Mouse (Mus musculus): ENCODE measurements at regions not wholly inside any gene's neighbourhood (a gene's known extent, or its start where the extent isn't known, plus 50 kb on each side); places are given as distances from the start of the nearest gene placed in this dataset.
A peak's percentile ranks its signal among the peaks of the same experiment; 100 is the strongest.

GRCm38 (mm10) chr10:117571891-117572573, 57.3 kb upstream of the Cpm start:
- no peaks in the 10 kb centered on the region for H3K36me3 ChIP-seq
- H3K4me3 ChIP-seq: peak overlapping the region; percentile 29; the same call in 1 of the 2 replicates
- H3K9me3 ChIP-seq: no peaks in the 10 kb centered on the region
- H3K27me3 ChIP-seq: peaks cover 14% of the 10 kb centered on the region
- 9% methylated on average over 9 of the region's 9 CpGs for WGBS
- peak overlapping the region; percentile 57 for H3K4me2 ChIP-seq
- no peak overlapping the region for H3K9ac ChIP-seq
- 0 out of 2 replicates have a peak overlapping the region, but pooled peaks have one; percentile 54 for H3K27ac ChIP-seq (replicated peaks)
- peaks cover 31% of the 10 kb centered on the region for H3K4me1 ChIP-seq (replicated peaks)
- ATAC-seq (ENCODE audit: low read depth): no peak

- H3K27ac ChIP-seq (replicated peaks): peak overlapping the region; percentile 54; the same call in 1 of the 2 replicates
- H3K27me3 ChIP-seq: peaks cover 14% of the 10 kb centered on the region
Observed at GRCm38 (mm10) chr10:117570971-117571861, 58.1 kb upstream of the Cpm start.

GRCm38 (mm10) chr10:117570091-117570970, 59.0 kb upstream of the Cpm start:
- Histone ChIP-seq H3K4me2 (peak overlapping the region; percentile 57), H3K27me3 (peaks cover 14% of the 10 kb centered on the region), H3K9me3 (peaks cover 3% of the 10 kb centered on the region; the same call in 1 of the 2 replicates), H3K4me1 (replicated peaks) (peaks cover 23% of the 10 kb centered on the region), H3K9ac (peak overlapping the region; percentile 52; the same call in 1 of the 2 replicates), H3K36me3 (no peaks in the 10 kb centered on the region), H3K27ac (replicated peaks) (no peak overlapping the region), H3K4me3 (peak overlapping the region; percentile 29; the same call in 1 of the 2 replicates)
- 57% methylated on average over 8 of the region's 8 CpGs for WGBS
- ATAC-seq (ENCODE audit: low read depth): no peak

More at GRCm38 (mm10) chr10:117570971-117571861, 58.1 kb upstream of the Cpm start:
- WGBS: under 1% methylated on average over 27 of the region's 27 CpGs
- Histone ChIP-seq H3K9me3 (peaks cover 2% of the 10 kb centered on the region; the same call in 1 of the 2 replicates), H3K4me2 (peak overlapping the region; percentile 57), H3K4me1 (replicated peaks) (peaks cover 31% of the 10 kb centered on the region), H3K4me3 (peak overlapping the region; percentile 29), H3K9ac (peak overlapping the region; percentile 52), H3K36me3 (no peaks in the 10 kb centered on the region)
- peak; percentile 55; the same call in 1 of the 2 replicates for ATAC-seq (ENCODE audit: low read depth)

GRCm38 (mm10) chr10:117569301-117570079, 59.8 kb upstream of the Cpm start:
- Histone ChIP-seq H3K9me3 (peaks cover 3% of the 10 kb centered on the region; the same call in 1 of the 2 replicates), H3K4me2 (no peak overlapping the region), H3K9ac (no peak overlapping the region), H3K27ac (replicated peaks) (no peak overlapping the region), H3K36me3 (no peaks in the 10 kb centered on the region), H3K4me3 (no peak overlapping the region), H3K27me3 (peaks cover 14% of the 10 kb centered on the region), H3K4me1 (replicated peaks) (peaks cover 23% of the 10 kb centered on the region)
- WGBS: 76% methylated on average over 11 of the region's 11 CpGs
- no peak for ATAC-seq (ENCODE audit: low read depth)

GRCm38 (mm10) chr10:117568472-117569300, 60.6 kb upstream of the Cpm start:
- peaks cover 3% of the 10 kb centered on the region; the same call in 1 of the 2 replicates for H3K9me3 ChIP-seq
- no peak overlapping the region for H3K4me3 ChIP-seq
- H3K36me3 ChIP-seq: no peaks in the 10 kb centered on the region
- no peak overlapping the region for H3K9ac ChIP-seq
- H3K27ac ChIP-seq (replicated peaks): no peak overlapping the region
- peaks cover 14% of the 10 kb centered on the region for H3K27me3 ChIP-seq
- peaks cover 23% of the 10 kb centered on the region for H3K4me1 ChIP-seq (replicated peaks)
- 95% methylated on average over 13 of the region's 13 CpGs for WGBS
- ATAC-seq (ENCODE audit: low read depth): no peak
- no peak overlapping the region for H3K4me2 ChIP-seq

GRCm38 (mm10) chr10:117568138-117568387, 61.2 kb upstream of the Cpm start:
- Histone ChIP-seq H3K27me3 (peaks cover 12% of the 10 kb centered on the region), H3K4me2 (no peak overlapping the region), H3K9ac (no peak overlapping the region), H3K36me3 (no peaks in the 10 kb centered on the region), H3K4me3 (no peak overlapping the region), H3K27ac (replicated peaks) (no peak overlapping the region), H3K4me1 (replicated peaks) (peaks cover 23% of the 10 kb centered on the region), H3K9me3 (peaks cover 3% of the 10 kb centered on the region; the same call in 1 of the 2 replicates)
- ATAC-seq (ENCODE audit: low read depth): no peak
- WGBS: 89% methylated on average over 3 of the region's 3 CpGs

- H3K4me3 ChIP-seq: no peak overlapping the region
- no peak for ATAC-seq (ENCODE audit: low read depth)
- no peak overlapping the region for H3K4me2 ChIP-seq
- 92% methylated on average over 8 of the region's 8 CpGs for WGBS
- peaks cover 19% of the 10 kb centered on the region for H3K4me1 ChIP-seq (replicated peaks)
- peaks cover 7% of the 10 kb centered on the region for H3K27me3 ChIP-seq
- no peak overlapping the region for H3K27ac ChIP-seq (replicated peaks)
- H3K9ac ChIP-seq: no peak overlapping the region
- no peaks in the 10 kb centered on the region for H3K36me3 ChIP-seq
- peaks cover 3% of the 10 kb centered on the region; the same call in 1 of the 2 replicates for H3K9me3 ChIP-seq
Observed at GRCm38 (mm10) chr10:117567379-117568137, 61.7 kb upstream of the Cpm start.

GRCm38 (mm10) chr10:117566648-117567378, 62.5 kb upstream of the Cpm start:
- no peak overlapping the region for H3K4me2 ChIP-seq
- no peak overlapping the region for H3K27ac ChIP-seq (replicated peaks)
- no peak overlapping the region for H3K9ac ChIP-seq
- H3K36me3 ChIP-seq: no peaks in the 10 kb centered on the region
- H3K4me1 ChIP-seq (replicated peaks): peaks cover 12% of the 10 kb centered on the region
- WGBS: 93% methylated on average over 8 of the region's 8 CpGs
- no peak overlapping the region for H3K4me3 ChIP-seq
- ATAC-seq (ENCODE audit: low read depth): no peak
- no peaks in the 10 kb centered on the region; the same call in 1 of the 2 replicates for H3K27me3 ChIP-seq
- peaks cover 3% of the 10 kb centered on the region; the same call in 1 of the 2 replicates for H3K9me3 ChIP-seq

- Histone ChIP-seq H3K4me2 (no peak overlapping the region), H3K9me3 (peaks cover 3% of the 10 kb centered on the region; the same call in 1 of the 2 replicates), H3K27me3 (no peaks in the 10 kb centered on the region; the same call in 1 of the 2 replicates), H3K4me1 (replicated peaks) (peaks cover 9% of the 10 kb centered on the region), H3K4me3 (no peak overlapping the region), H3K9ac (no peak overlapping the region), H3K36me3 (no peaks in the 10 kb centered on the region), H3K27ac (replicated peaks) (no peak overlapping the region)
- WGBS: 83% methylated on average over 3 of the region's 3 CpGs
- ATAC-seq (ENCODE audit: low read depth): no peak
Observed at GRCm38 (mm10) chr10:117566204-117566603, 63.1 kb upstream of the Cpm start.
